Mouse (Mus musculus) kidney, adult 2 months (tissue): ENCODE results near the gene Sarm1.

Source experiments
- CTCF ChIP-seq: fragments of 200-500 bp; conservative IDR thresholded peaks from 2 replicates; pipeline ENCODE4 v1.5.1; 2011; ENCODE audit warnings: low read depth, mild to moderate bottlenecking, control low read depth, low read length, moderate library complexity, mixed read lengths; ENCODE audit not compliant: insufficient read depth, insufficient read length
- POLR2A ChIP-seq: fragments of 200-500 bp; IDR thresholded peaks from one replicate; pipeline ENCODE4 v1.6.1; 2011; ENCODE audit warnings: low read depth, low read length, control low read depth

GRCm38 (mm10) chr11:78448242-78448641 lies 49.3 kb downstream of the Sarm1 start:
- TF ChIP-seq CTCF, result no peak
- TF ChIP-seq POLR2A, result no peak
